Mouse (Mus musculus) ES-Bruce4 (cell line): Measurements from ENCODE around the gene Ubn1.

Experiments
- CTCF ChIP-seq: IDR thresholded peaks from one replicate; pipeline ENCODE4 v1.8.1; 2011; ENCODE audit warnings: low read depth, low read length
- EP300 ChIP-seq: IDR thresholded peaks from 2 replicates; pipeline ENCODE4 v1.6.1; 2011; ENCODE audit warnings: low read depth, low read length; ENCODE audit not compliant: insufficient read depth
- POLR2A ChIP-seq: IDR thresholded peaks from one replicate; pipeline ENCODE4 v1.8.1; 2011; ENCODE audit warnings: low read length; ENCODE audit not compliant: insufficient read depth

- TF ChIP-seq EP300 (no peak), POLR2A (no peak), CTCF (no peak)
These were observed 24.5 kb downstream of the Ubn1 start for GRCm38 (mm10) chr16:5074341-5074740.
